Mouse (Mus musculus) testis, adult 2 months (tissue): ENCODE data around the gene Fez1.

Experiments
- CTCF ChIP-seq: fragments of 200-500 bp; IDR thresholded peaks from 2 replicates; pipeline ENCODE4 v1.5.1; 2012; ENCODE audit warnings: low read depth, mild to moderate bottlenecking, inconsistent platforms, low read length, moderate library complexity; ENCODE audit not compliant: control insufficient read depth, insufficient read depth, insufficient replicate concordance
- POLR2A ChIP-seq: fragments of 200-500 bp; IDR thresholded peaks from 2 replicates; pipeline ENCODE4 v1.6.1; 2012; ENCODE audit warnings: low read depth, mild to moderate bottlenecking, inconsistent platforms, low read length, moderate library complexity; ENCODE audit not compliant: control insufficient read depth

GRCm38 (mm10) chr9:36803386-36803785, 18.3 kb upstream of the Fez1 start:
- TF ChIP-seq CTCF: no peak
- TF ChIP-seq POLR2A: no peak
